Mouse (Mus musculus) liver, embryonic 14.5 days (tissue): ENCODE data around the gene Pigq. TPM values are rescaled to one million over a fixed set of nuclear protein-coding genes. Genes with fewer than 3 reads are reported as not detected.

Experiments used
- ATAC-seq: fragments of 200-750 bp; cut with Nextera tagmentation; 2 replicates; pipeline ENCODE4 v1.8.0; 2017; ENCODE audit warnings: moderate number of reproducible peaks, mild to moderate bottlenecking, moderate library complexity; ENCODE audit not compliant: insufficient read depth
- DNase-seq, 3 experiments: peaks; one replicate each; pipeline ENCODE4 v3.0.0-alpha.2; 2012 to 2013; ENCODE audit warnings: low read depth in 3 of 3, low spot score in 3 of 3
- H3K27ac ChIP-seq: fragments of 300-500 bp; sonication (generic); 2 replicates; pipeline ENCODE4 v1.5.1; 2014; ENCODE audit warnings: moderate library complexity, mild to moderate bottlenecking, control low read depth, inconsistent platforms
- H3K27me3 ChIP-seq: fragments of 300-500 bp; sonication (generic); 2 replicates; pipeline ENCODE4 v1.6.1; 2014; ENCODE audit warnings: mild to moderate bottlenecking, low read length, moderate library complexity; ENCODE audit not compliant: control insufficient read depth, insufficient read depth
- H3K36me3 ChIP-seq: fragments of 300-500 bp; sonication (generic); replicated peaks from 2 replicates; pipeline ENCODE4 v1.6.1; 2014; ENCODE audit warnings: low read depth; ENCODE audit not compliant: control insufficient read depth, insufficient read depth
- H3K4me1 ChIP-seq, 2 experiments: fragments of 200-500 bp in 1 of 2; fragments of 300-500 bp in 1 of 2; sonication (generic) in 1 of 2; replicated peaks; 2 replicates each; pipeline ENCODE4 v1.6.1; 2012 to 2014; ENCODE audit warnings: antibody characterized with exemption in 1 of 2, inconsistent platforms in 1 of 2, low read length in 1 of 2; ENCODE audit not compliant: control insufficient read depth in 2 of 2, insufficient read depth in 2 of 2
- H3K4me2 ChIP-seq: fragments of 300-500 bp; sonication (generic); 2 replicates; pipeline ENCODE4 v1.6.1; 2014; ENCODE audit warnings: low read depth, mild to moderate bottlenecking, control low read depth, moderate library complexity
- H3K4me3 ChIP-seq, 2 experiments: fragments of 200-500 bp in 1 of 2; fragments of 300-500 bp in 1 of 2; sonication (generic) in 1 of 2; 2 replicates each; pipeline ENCODE4 v1.5.1; 2012 to 2014; ENCODE audit warnings: low read depth in 2 of 2, low read length in 2 of 2, mild to moderate bottlenecking in 2 of 2, control low read depth in 1 of 2, inconsistent platforms in 1 of 2, moderate library complexity in 1 of 2; ENCODE audit not compliant: insufficient read depth in 1 of 2
- H3K9ac ChIP-seq: fragments of 300-500 bp; sonication (generic); replicated peaks from 2 replicates; pipeline ENCODE4 v1.6.1; 2014; ENCODE audit warnings: mild to moderate bottlenecking, control low read depth, moderate library complexity
- H3K9me3 ChIP-seq: fragments of 300-500 bp; sonication (generic); 2 replicates; pipeline ENCODE4 v1.6.1; 2016; ENCODE audit warnings: low read length, mixed read lengths; ENCODE audit not compliant: control insufficient read depth
- CTCF ChIP-seq: IDR thresholded peaks from 2 replicates; pipeline ENCODE4 v1.5.1; 2016; ENCODE audit warnings: antibody characterized with exemption, low read depth, control low read depth
- EP300 ChIP-seq: IDR thresholded peaks from 2 replicates; pipeline ENCODE4 v1.6.1; 2016; ENCODE audit warnings: antibody characterized with exemption, low read depth
- WGBS: fragments of 180-500 bp; shearing (Covaris S2); extraction: QIAGEN DNeasy Blood & Tissue Kit; methylation state at CpG from one replicate; pipeline ENCODE4 v1.1.7; 2014; ENCODE audit not compliant: insufficient replicate concordance; 5-methylcytosine and 5-hydroxymethylcytosine counted together
- polyA plus RNA-seq, 2 experiments: library from polyadenylated mRNA; depleted of rRNA in 1 of 2; stranded (reverse) in 1 of 2; unstranded in 1 of 2; fragments of >200 nt; fragmentation: Nextera tagmentation in 1 of 2; extraction: Ambion mirVana in 1 of 2; gene quantifications; 2 replicates each; pipeline versions ENCODE4 v1.2.1 to v1.2.3; 2012 to 2014

Pigq gene
- polyA plus RNA-seq, 2 experiments, result 170 to 270 TPM

DNA sequence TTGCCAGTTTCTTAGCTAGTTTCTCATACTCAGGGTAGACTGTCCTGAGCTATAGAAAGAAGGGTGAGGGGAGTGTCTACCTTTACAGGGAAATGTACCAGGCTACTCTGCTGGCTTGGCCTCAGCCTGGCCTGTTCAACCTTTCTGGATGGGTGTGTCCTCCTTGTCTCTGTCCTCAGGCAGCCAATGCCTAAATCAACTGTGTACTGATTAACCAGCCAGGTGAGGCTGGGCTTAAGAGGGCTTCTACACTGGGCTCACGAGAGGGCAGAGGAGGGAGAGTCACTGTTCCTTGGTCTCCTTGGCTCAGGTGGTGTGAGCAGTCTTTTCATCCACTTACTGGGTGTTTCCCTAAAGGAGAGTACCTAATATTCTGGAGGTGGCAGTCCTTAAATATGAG is 23.4 kb upstream of the Pigq start:
- no peak overlapping the region for H3K4me2 ChIP-seq
- WGBS, result 17% methylated on average over 1 of the region's 1 CpGs

GRCm38 (mm10) chr17:25967652-25968051 is 22.9 kb upstream of the Pigq start:
- H3K4me1 ChIP-seq, result peaks cover 22 to 23% of the 10 kb centered on the region in 2 experiments
- H3K9ac ChIP-seq, result 0 out of 2 replicates have a peak overlapping the region, but pooled peaks have one; percentile 16
- WGBS, result 50% methylated on average over 3 of the region's 3 CpGs

More for the DNA sequence above, 23.4 kb upstream of the Pigq start:
- peaks cover 9% of the 10 kb centered on the region; the same call in 1 of the 2 replicates for H3K36me3 ChIP-seq
- TF ChIP-seq CTCF (no peak), EP300 (no peak)
- H3K4me3 ChIP-seq, result no peak overlapping the region
- H3K27ac ChIP-seq, result peak overlapping the region; percentile 38
- H3K9ac ChIP-seq, result peak overlapping the region; percentile 16; the same call in 1 of the 2 replicates
- no peaks in the 10 kb centered on the region for H3K27me3 ChIP-seq
- H3K9me3 ChIP-seq, result no peaks in the 10 kb centered on the region
- ATAC-seq (peak; percentile 66), DNase-seq (no peak)
- H3K4me1 ChIP-seq, result peaks cover 18 to 19% of the 10 kb centered on the region in 2 experiments

GRCm38 (mm10) chr17:25964271-25964670 is 19.5 kb upstream of the Pigq start:
- Histone ChIP-seq H3K36me3 (peaks cover 10% of the 10 kb centered on the region; the same call in 1 of the 2 replicates), H3K4me2 (no peak overlapping the region)

More at GRCm38 (mm10) chr17:25967652-25968051, 22.9 kb upstream of the Pigq start:
- Histone ChIP-seq H3K4me3 (no peak overlapping the region), H3K36me3 (peaks cover 10% of the 10 kb centered on the region; the same call in 1 of the 2 replicates), H3K27me3 (no peaks in the 10 kb centered on the region), H3K9me3 (no peaks in the 10 kb centered on the region), H3K4me2 (no peak overlapping the region), H3K27ac (peak overlapping the region; percentile 38)
- TF ChIP-seq EP300 (no peak), CTCF (no peak)
- DNase-seq (no peak), ATAC-seq (no peak)

GRCm38 (mm10) chr17:25962413-25962905 is 17.7 kb upstream of the Pigq start:
- H3K4me3 ChIP-seq, result peak overlapping the region; percentile 51 to 54

More at GRCm38 (mm10) chr17:25964271-25964670, 19.5 kb upstream of the Pigq start:
- Histone ChIP-seq H3K4me3 (no peak overlapping the region), H3K9me3 (no peaks in the 10 kb centered on the region), H3K4me1 (peaks cover 40 to 43% of the 10 kb centered on the region in 2 experiments), H3K9ac (0 out of 2 replicates have a peak overlapping the region, but pooled peaks have one; percentile 14), H3K27me3 (no peaks in the 10 kb centered on the region), H3K27ac (peak overlapping the region; percentile 85)
- DNase-seq (no peak), ATAC-seq (no peak)
- TF ChIP-seq CTCF, result no peak
- TF ChIP-seq EP300, result no peak
- 72% methylated on average over 7 of the region's 7 CpGs for WGBS

GRCm38 (mm10) chr17:25961566-25961965 is 16.8 kb upstream of the Pigq start:
- Histone ChIP-seq H3K27ac (peak overlapping the region; percentile 91), H3K9me3 (no peaks in the 10 kb centered on the region), H3K36me3 (peaks cover 10% of the 10 kb centered on the region; the same call in 1 of the 2 replicates), H3K27me3 (no peaks in the 10 kb centered on the region), H3K4me3 (peak overlapping the region; percentile 51 to 54), H3K4me2 (peak overlapping the region; percentile 73), H3K9ac (peak overlapping the region; percentile 82), H3K4me1 (peaks cover 30 to 31% of the 10 kb centered on the region in 2 experiments)
- 27% methylated on average over 5 of the region's 5 CpGs for WGBS
- DNase-seq (peak; percentile 87 to 90 (median 88)), ATAC-seq (peak; percentile 97)
- TF ChIP-seq EP300, result peak; percentile 97
- TF ChIP-seq CTCF, result no peak; the same call in 1 of the 2 replicates

More at GRCm38 (mm10) chr17:25962413-25962905, 17.7 kb upstream of the Pigq start:
- Histone ChIP-seq H3K4me1 (peaks cover 30 to 31% of the 10 kb centered on the region in 2 experiments), H3K9me3 (no peaks in the 10 kb centered on the region), H3K4me2 (peak overlapping the region; percentile 73), H3K27me3 (no peaks in the 10 kb centered on the region), H3K9ac (peak overlapping the region; percentile 82), H3K27ac (peak overlapping the region; percentile 85), H3K36me3 (peaks cover 10% of the 10 kb centered on the region; the same call in 1 of the 2 replicates)
- TF ChIP-seq CTCF (no peak), EP300 (no peak)
- no peak for ATAC-seq
- WGBS, result 83% methylated on average over 7 of the region's 7 CpGs
- no peak for DNase-seq
